Mouse (Mus musculus) T-helper 1 cell (primary cell): ENCODE measurements around the gene Stxbp1.

ENCODE experiments used
- in situ Hi-C: fragments of 300-600 bp; cut with MboI, MseI; formaldehyde crosslinking; loops from one replicate; pipeline ENCODE4 v1.15.1; 2025; ENCODE audit warnings: high pct_unique_total_duplicates

Stxbp1 gene

GRCm38 (mm10) chr2:32788581-32788980 is 58.5 kb downstream of the Stxbp1 start:
- in situ Hi-C loops = loop anchor here (5.0 kb wide), 1 partner anchor 54 kb away; no protein-coding TSS in a partner anchor

DNA sequence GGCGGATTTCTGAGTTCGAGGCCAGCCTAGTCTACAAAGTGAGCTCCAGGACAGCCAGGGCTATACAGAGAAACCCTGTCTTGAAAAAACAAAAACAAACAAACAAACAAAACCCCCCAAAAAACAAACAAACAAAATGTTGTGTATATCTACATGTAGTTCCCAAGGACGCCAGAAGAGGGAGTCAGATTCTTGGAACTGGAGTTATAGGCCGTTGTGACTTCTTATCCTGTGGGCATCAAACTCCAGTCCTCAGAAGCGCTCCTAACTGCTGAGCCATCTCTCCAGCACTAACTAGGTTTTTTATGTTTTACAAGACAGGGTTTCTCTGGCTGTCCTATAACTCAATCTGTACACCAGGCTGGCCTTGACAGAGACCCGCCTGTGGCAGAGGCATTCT is 59.9 kb downstream of the Stxbp1 start:
- in situ Hi-C loops = loop anchor here (5.0 kb wide), 1 partner anchor 55 kb away; no protein-coding TSS in a partner anchor

GRCm38 (mm10) chr2:32784048-32784681 is 62.9 kb downstream of the Stxbp1 start, which contains the start of gene Cfap157:
Gene Cfap157, minus strand, starts transcription at chr2:32784428.
- in situ Hi-C loops = no loop called here

DNA sequence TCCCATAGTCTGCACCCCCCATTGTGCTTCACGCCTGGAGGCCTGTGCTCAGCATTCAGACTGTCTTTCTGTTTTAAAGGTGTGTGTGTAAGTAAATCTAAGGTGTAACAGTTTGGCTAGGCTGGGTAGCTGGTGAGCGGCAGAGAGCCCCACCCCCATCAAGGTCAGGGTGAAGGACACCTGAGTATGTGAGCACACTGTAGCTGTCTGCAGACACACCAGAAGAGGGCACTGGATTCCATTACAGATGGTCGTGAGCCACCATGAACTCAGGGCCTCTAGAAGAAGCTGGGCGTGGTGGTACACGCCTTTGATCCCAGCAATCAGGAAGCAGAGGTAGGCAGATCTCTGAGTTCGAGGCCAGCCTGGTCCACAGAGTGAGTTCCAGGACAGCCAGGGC is 65.3 kb downstream of the Stxbp1 start:
- in situ Hi-C loops = no loop called here

DNA sequence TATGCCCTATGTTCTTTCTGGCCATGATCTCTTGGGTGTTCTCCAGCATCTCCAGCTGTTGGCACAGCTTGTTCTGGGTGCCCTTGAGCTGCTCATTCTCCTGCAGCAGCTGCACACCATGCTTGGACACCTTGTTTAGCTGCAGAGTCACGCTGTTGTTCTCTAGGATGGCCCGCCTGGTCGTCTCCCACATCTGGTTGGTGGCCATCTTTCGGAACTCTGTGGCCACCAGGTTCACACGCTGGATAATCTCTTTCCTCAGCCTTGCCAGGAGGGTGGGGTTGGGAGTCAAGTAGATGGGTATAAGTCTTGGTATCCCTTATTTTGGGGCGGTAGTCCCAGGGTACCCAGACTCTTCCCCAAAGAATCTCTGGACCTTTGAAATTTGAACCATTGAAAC is 67.3 kb downstream of the Stxbp1 start:
- in situ Hi-C loops = no loop called here

GRCm38 (mm10) chr2:32779131-32779530 is 67.9 kb downstream of the Stxbp1 start:
- in situ Hi-C loops = no loop called here

DNA sequence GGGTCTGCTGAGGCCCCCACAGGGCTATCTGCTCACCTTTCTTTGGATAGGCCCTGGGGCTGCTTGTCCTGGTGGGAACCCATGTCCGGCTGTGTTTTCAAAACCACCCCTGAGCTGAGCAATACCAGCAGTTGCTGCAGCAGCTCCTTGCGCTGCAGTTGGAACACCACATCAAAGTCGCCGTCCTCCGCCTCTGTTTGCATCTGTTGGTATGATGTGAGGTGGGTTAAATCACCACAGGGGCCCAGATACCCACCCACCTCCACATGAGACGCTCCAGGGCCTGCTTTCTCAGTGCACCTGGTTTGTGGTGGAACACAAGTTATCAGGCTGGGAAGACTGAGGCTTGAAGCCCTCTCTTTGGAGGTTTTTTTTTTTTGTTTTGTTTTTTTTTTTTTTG is 69.0 kb downstream of the Stxbp1 start:
- in situ Hi-C loops = no loop called here

DNA sequence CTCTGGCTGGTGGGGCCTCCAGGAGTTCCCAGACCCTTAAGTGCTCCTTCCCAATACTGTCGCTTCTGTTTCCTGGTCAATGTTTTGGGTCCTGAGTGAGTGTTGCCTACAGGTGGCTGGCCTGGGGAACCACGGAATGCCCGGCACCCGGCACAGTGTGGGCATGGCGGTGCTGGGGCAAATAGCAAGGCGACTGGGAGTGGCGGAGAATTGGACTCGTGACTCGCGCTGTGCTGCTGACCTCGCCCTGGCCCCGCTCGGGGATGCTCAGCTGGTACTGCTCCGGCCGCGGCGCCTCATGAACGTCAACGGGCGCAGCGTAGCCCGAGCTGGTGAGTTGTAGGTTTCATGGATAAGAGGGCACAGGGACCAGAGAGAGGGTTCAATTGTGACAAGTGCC is 70.9 kb downstream of the Stxbp1 start:
- in situ Hi-C loops = no loop called here

DNA sequence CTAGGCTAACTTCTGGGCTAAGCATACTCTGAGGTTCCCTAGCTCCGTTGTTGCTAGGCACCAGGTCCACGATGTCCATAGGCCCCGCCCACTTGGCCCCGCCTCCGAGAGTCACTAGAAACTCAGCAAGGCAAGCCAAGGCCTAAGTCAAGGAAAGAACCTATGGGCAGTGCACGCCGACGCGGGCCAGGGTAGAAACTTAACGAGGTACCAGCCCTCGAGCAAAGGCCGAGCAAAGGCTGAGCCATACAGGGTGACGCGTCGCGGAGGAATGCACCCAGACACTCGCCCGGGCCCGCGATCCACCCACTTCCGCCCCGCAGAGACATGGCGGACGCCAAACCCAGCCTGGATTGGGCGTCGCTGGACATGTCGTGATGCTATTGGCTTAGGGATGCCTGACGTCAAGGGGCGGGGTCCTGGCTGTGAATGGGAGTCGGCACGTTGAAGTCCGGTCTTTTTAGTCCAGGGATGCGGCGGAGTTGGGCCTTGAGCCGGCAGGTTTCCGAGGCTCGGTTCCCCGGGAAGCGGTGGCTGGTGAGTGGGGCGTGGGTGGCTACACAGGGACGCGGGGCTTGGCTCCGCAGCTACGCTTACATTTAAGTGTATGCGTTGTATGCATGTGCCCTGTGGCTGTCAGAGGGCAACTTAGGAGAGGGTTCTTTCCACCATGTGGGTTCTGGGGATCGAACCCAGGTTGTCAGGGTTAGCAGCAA is 71.5 kb downstream of the Stxbp1 start, which contains the start of the genes Ttc16 and Ptrh1:
Gene Ttc16 (minus strand): TSS at position 275 of the 716 bp plus-strand sequence.
Gene Ptrh1 (plus strand): TSS at position 428 of the 716 bp plus-strand sequence.
- in situ Hi-C loops = no loop called here

- in situ Hi-C loops = no loop called here
These were observed 74.3 kb downstream of the Stxbp1 start for GRCm38 (mm10) chr2:32772626-32773279.

GRCm38 (mm10) chr2:32771886-32772285 is 75.2 kb downstream of the Stxbp1 start:
- in situ Hi-C loops = no loop called here

GRCm38 (mm10) chr2:32769327-32770085 is 77.5 kb downstream of the Stxbp1 start:
- in situ Hi-C loops = no loop called here

DNA sequence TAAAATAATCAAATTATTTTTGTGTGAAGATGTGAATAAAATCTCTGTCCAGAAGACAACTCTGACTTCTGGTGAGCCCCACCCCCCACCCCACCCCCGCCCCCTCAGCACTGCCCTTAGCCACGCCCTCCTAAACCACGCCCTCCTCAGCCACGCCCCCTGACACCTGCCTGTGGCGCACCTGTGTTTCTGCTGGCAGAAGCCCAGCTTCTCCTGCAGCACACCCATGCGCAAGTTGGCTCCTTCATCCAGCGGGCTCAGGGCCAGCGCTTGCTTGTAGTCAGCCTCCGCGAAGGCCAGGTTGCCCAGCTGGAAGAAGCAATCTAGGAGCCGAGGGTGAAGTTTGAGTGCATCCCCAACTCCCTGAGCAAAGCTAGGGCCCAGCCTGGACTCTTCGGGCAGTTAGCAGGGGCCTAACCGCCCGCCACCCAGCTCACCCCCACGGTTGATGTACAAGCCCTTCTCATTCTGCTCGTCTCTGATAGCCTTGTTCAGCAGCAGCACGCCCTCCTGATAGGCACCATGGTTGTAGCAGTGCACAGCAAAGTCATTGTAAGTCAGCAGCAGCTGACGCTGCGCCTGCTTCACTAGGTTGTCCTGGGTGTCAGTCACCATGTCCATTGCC is 78.3 kb downstream of the Stxbp1 start:
- in situ Hi-C loops = no loop called here

- in situ Hi-C loops = no loop called here
These were observed 79.8 kb downstream of the Stxbp1 start for GRCm38 (mm10) chr2:32767241-32767640.

GRCm38 (mm10) chr2:32763353-32763752 is 83.7 kb downstream of the Stxbp1 start:
- in situ Hi-C loops = no loop called here

- in situ Hi-C loops = no loop called here
These were observed 85.2 kb downstream of the Stxbp1 start for GRCm38 (mm10) chr2:32761859-32762258.

- in situ Hi-C loops = no loop called here
These were observed 85.7 kb downstream of the Stxbp1 start for GRCm38 (mm10) chr2:32761361-32761760.

- in situ Hi-C loops = loop anchor here (5.0 kb wide), 1 partner anchor 47 kb away; the partner anchor contains the start of gene Cdk9
These were observed 88.0 kb downstream of the Stxbp1 start for GRCm38 (mm10) chr2:32759001-32759400.

GRCm38 (mm10) chr2:32758503-32758902 is 88.5 kb downstream of the Stxbp1 start:
- in situ Hi-C loops = loop anchor here (5.0 kb wide), 1 partner anchor 46 kb away; the partner anchor contains the start of gene Cdk9

GRCm38 (mm10) chr2:32757056-32757845 is 89.8 kb downstream of the Stxbp1 start, which contains the start of gene Tor2a:
Gene Tor2a, plus strand, starts transcription at chr2:32757234.
- in situ Hi-C loops = loop anchor here (5.0 kb wide), 1 partner anchor 45 kb away; the partner anchor contains the start of gene Cdk9
